Mouse (Mus musculus) heart, postnatal 0 days (tissue): ENCODE results near the gene Cetn3. TPM values are rescaled to one million over a fixed set of nuclear protein-coding genes. Genes with fewer than 3 reads are reported as not detected.

Experiments
- ATAC-seq: fragments of 200-750 bp; cut with Nextera tagmentation; 2 replicates; pipeline ENCODE4 v1.8.0; 2017; ENCODE audit warnings: low read depth, moderate number of reproducible peaks, moderate library complexity; ENCODE audit not compliant: insufficient read depth
- DNase-seq: peaks from one replicate; pipeline ENCODE4 v3.0.0-alpha.2; 2016; ENCODE audit warnings: low spot score
- H3K27ac ChIP-seq: fragments of 300-500 bp; sonication (generic); 2 replicates; pipeline ENCODE4 v1.5.1; 2014; ENCODE audit warnings: low read depth, mild to moderate bottlenecking
- H3K27me3 ChIP-seq: fragments of 300-500 bp; sonication (generic); 2 replicates; pipeline ENCODE4 v1.6.1; 2014; ENCODE audit warnings: low read length, mixed read lengths; ENCODE audit not compliant: control insufficient read depth, insufficient read depth
- H3K36me3 ChIP-seq: fragments of 300-500 bp; sonication (generic); replicated peaks from 2 replicates; pipeline ENCODE4 v1.6.1; 2014; ENCODE audit warnings: low read length, mixed read lengths; ENCODE audit not compliant: control insufficient read depth, insufficient read depth
- H3K4me1 ChIP-seq: fragments of 300-500 bp; sonication (generic); 2 replicates; pipeline ENCODE4 v1.6.1; 2014; ENCODE audit warnings: antibody characterized with exemption; ENCODE audit not compliant: control insufficient read depth, insufficient read depth
- H3K4me2 ChIP-seq: fragments of 300-500 bp; sonication (generic); 2 replicates; pipeline ENCODE4 v1.6.1; 2014; ENCODE audit warnings: low read depth, mild to moderate bottlenecking, low read length, moderate library complexity
- H3K4me3 ChIP-seq: fragments of 300-500 bp; sonication (generic); 2 replicates; pipeline ENCODE4 v1.5.1; 2014; ENCODE audit warnings: low read depth, low read length
- H3K9ac ChIP-seq: fragments of 300-500 bp; sonication (generic); replicated peaks from 2 replicates; pipeline ENCODE4 v1.6.1; 2014; ENCODE audit warnings: low read depth, low read length, mixed read lengths
- H3K9me3 ChIP-seq: fragments of 300-500 bp; sonication (generic); replicated peaks from 2 replicates; pipeline ENCODE4 v1.6.1; 2016; ENCODE audit warnings: low read length; ENCODE audit not compliant: control insufficient read depth
- CTCF ChIP-seq: IDR thresholded peaks from 2 replicates; pipeline ENCODE4 v1.5.1; 2016; ENCODE audit warnings: antibody characterized with exemption, control low read depth, low read depth
- EP300 ChIP-seq: IDR thresholded peaks from 2 replicates; pipeline ENCODE4 v1.6.1; 2016; ENCODE audit warnings: antibody characterized with exemption, low read depth
- WGBS: fragments of 180-500 bp; shearing (Covaris S2); extraction: QIAGEN DNeasy Blood & Tissue Kit; methylation state at CpG from one replicate; pipeline ENCODE4 v1.1.7; 2014; 5-methylcytosine and 5-hydroxymethylcytosine counted together
- polyA plus RNA-seq: library from polyadenylated mRNA; unstranded; fragments of >200 nt; fragmentation: Nextera tagmentation; extraction: Ambion mirVana; gene quantifications from 2 replicates; pipeline ENCODE4 v1.2.1, GENCODE M21; 2015
- total RNA-seq: library from RNA; depleted of rRNA; stranded (reverse); fragments of >200 nt; gene quantifications from 2 replicates; pipeline ENCODE4 v1.2.3, GENCODE M21; 2014; ENCODE audit warnings: low replicate concordance; rRNA removed

Cetn3 gene
- total and polyA plus RNA-seq, 2 experiments from 2014 or later: 99.7 to 197 TPM

DNA sequence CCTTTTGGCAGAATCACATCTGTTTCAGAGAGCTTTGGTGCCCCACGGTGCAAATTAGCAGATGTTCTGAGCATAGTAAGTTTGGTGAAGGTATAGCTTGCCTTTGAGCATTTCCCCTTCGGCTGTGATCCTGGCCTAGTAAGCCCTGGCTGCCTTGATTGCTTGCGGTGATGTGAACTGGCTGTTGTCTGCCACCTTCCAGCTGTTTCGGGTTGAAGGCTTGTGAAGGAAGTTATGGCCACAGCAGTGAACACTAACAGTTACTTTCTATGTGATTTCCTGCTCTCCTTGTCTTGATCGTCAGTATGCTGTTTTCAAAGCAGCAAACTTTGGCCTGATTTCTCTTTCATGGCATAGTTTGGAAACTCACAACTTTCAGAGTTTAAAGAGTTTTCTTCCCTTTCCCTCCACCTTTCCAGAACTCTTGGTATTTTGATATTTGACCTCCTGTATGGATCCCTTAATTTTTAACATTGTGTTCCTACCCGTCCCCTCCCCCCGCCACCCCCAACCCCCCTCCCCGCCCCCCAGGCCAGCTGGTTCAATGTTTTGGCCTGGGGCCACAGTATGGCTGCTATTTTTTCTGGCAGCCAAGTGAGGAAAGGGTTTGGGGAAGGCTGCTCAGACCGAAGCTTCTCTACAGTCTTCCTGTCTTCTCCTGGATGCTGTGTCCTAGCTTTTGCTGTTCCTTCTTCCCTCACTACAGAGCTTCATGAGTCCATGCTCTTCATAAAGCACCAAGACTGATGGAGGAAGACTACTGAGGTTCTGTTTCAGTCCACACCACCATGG lies 53.7 kb downstream of the Cetn3 start:
- Histone ChIP-seq H3K27me3 (no peaks in the 10 kb centered on the region), H3K36me3 (no peaks in the 10 kb centered on the region), H3K9ac (no peak overlapping the region), H3K9me3 (no peaks in the 10 kb centered on the region), H3K4me1 (no peaks in the 10 kb centered on the region), H3K4me2 (no peak overlapping the region), H3K4me3 (no peak overlapping the region), H3K27ac (no peak overlapping the region)
- no peak for ATAC-seq
- no peak for DNase-seq
- TF ChIP-seq CTCF: no peak
- TF ChIP-seq EP300: no peak
- WGBS: 69% methylated on average over 9 of the region's 9 CpGs

DNA sequence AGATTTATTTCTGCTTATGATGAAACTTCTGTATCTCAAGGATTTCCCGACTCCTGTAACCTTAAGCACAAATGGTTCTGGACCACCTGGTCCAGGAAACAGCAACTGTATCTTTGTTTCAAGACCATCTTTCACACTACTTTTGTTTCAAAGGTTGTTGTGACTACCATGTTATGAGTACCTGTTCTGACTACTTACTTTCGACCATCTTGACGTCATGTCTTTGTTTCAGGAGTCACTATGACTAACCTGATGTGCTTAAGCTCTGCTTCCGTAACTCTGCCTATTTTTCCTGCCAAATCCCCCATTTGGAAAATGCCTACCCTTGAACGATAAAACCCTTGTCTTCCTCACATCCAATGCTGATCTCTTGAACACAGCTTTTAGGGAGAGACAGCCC lies 55.1 kb downstream of the Cetn3 start:
- Histone ChIP-seq H3K4me3 (no peak overlapping the region), H3K4me1 (no peaks in the 10 kb centered on the region), H3K4me2 (no peak overlapping the region), H3K9ac (no peak overlapping the region), H3K9me3 (no peaks in the 10 kb centered on the region), H3K36me3 (no peaks in the 10 kb centered on the region), H3K27me3 (no peaks in the 10 kb centered on the region), H3K27ac (no peak overlapping the region)
- DNase-seq (no peak), ATAC-seq (no peak)
- WGBS: 90% methylated on average over 5 of the region's 5 CpGs
- no peak for TF ChIP-seq CTCF
- no peak for TF ChIP-seq EP300

DNA sequence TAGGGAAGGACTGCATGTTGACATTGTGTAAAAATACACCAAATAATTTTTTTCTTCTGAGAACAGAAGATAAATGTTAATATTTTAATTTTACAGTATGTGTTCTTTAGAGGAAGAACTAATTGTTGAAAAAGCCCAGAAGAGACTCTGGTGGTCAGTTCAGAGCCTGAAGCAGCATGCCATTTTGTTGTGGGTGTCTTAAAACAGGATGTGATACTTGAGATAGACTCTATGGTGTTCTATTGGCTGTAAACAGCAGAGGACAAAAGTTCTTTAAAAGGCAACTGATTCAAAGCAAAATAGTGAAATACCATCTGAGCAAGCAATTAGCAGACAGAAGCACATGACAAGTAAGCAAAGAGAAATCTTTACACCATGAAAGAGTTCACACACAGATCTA lies 56.1 kb downstream of the Cetn3 start:
- DNase-seq (no peak), ATAC-seq (no peak)
- Histone ChIP-seq H3K4me2 (no peak overlapping the region), H3K27ac (no peak overlapping the region), H3K4me3 (no peak overlapping the region), H3K9ac (no peak overlapping the region), H3K4me1 (no peaks in the 10 kb centered on the region), H3K36me3 (no peaks in the 10 kb centered on the region), H3K9me3 (no peaks in the 10 kb centered on the region), H3K27me3 (no peaks in the 10 kb centered on the region)
- TF ChIP-seq CTCF (no peak), EP300 (no peak)

DNA sequence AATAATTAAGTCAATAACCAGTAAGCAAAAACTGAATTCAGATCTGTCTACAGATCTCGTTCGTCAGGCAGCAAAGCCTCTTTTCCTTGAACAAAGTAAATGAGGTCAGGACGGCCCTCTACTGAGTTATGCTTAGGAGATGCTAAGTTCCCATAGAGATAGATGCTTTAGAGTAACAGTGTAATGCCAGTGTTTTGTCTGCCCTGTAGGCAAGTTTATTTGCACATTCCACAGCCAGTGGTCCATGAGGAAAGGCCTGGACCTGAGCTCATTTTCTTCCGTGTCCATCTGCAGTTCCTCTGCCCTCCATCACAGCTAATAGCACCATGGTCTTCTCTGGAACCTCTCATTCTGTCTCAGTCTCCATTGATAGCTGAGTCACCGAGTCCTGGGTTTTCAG lies 57.4 kb downstream of the Cetn3 start:
- 84% methylated on average over 5 of the region's 5 CpGs for WGBS
- no peak for DNase-seq
- no peak for ATAC-seq

DNA sequence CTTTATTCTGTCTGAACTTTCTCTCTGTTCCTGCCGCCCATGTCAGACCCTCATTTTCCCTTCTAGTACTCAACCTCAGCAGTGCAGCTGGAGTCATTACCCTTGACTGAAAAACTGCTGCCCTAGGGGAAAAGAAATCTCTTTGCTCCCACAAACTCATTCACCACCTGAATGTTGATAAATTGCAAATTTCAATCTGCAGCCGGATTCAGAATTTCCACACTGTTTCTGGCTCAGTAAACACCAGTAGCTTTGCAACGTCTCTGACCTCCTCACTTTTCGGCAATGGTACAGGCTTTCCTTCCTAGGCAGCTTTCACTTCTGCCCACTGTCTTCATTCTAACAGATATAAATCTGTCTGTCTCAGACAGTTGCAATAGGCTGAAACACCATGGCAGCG lies 57.8 kb downstream of the Cetn3 start:
- no peak overlapping the region for H3K4me2 ChIP-seq
- ATAC-seq: no peak
- H3K9me3 ChIP-seq: no peaks in the 10 kb centered on the region
- no peak for TF ChIP-seq CTCF
- no peak for DNase-seq
- H3K27me3 ChIP-seq: no peaks in the 10 kb centered on the region
- no peaks in the 10 kb centered on the region for H3K36me3 ChIP-seq
- 86% methylated on average over 5 of the region's 5 CpGs for WGBS
- no peak overlapping the region for H3K27ac ChIP-seq
- no peak overlapping the region for H3K4me3 ChIP-seq
- no peaks in the 10 kb centered on the region for H3K4me1 ChIP-seq
- no peak overlapping the region for H3K9ac ChIP-seq

More for the DNA sequence above, 57.4 kb downstream of the Cetn3 start:
- Histone ChIP-seq H3K9ac (no peak overlapping the region), H3K4me3 (no peak overlapping the region), H3K9me3 (no peaks in the 10 kb centered on the region), H3K4me1 (no peaks in the 10 kb centered on the region), H3K27ac (no peak overlapping the region), H3K36me3 (no peaks in the 10 kb centered on the region), H3K4me2 (no peak overlapping the region), H3K27me3 (no peaks in the 10 kb centered on the region)
- no peak for TF ChIP-seq EP300
- no peak for TF ChIP-seq CTCF

DNA sequence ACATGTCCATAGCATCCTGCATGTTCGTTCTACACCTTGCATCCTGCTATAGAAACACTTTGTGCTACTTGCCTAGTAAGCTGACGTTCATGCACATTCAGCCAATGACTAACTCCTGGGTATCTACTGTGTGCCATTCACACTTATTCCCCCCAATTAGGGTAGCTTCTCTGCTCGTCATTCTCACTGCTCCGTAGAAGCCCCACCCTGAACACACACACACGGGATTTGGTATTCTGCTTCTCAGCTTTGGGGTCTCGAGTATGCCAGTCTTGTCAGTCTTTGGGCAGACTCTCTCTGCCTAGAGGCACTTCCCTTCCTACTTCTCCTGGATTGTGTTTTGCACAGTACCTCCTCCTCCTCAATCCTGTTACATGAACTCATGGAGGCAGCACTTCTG lies 59.4 kb downstream of the Cetn3 start:
- DNase-seq (no peak), ATAC-seq (no peak)
- Histone ChIP-seq H3K4me1 (no peaks in the 10 kb centered on the region), H3K27me3 (no peaks in the 10 kb centered on the region), H3K9ac (no peak overlapping the region), H3K9me3 (no peaks in the 10 kb centered on the region), H3K36me3 (no peaks in the 10 kb centered on the region), H3K4me2 (no peak overlapping the region), H3K27ac (no peak overlapping the region), H3K4me3 (no peak overlapping the region)
- no peak for TF ChIP-seq CTCF
- no peak for TF ChIP-seq EP300
- 72% methylated on average over 6 of the region's 6 CpGs for WGBS

Other genes with a start within 250 kb of the Cetn3 start
- gene Adgrv1, start 149.9 kb upstream of the Cetn3 start, total RNA-seq: 0.54 and 10.5 TPM in 2 replicates
- gene Adgrv1, start 149.9 kb upstream of the Cetn3 start, polyA plus RNA-seq: 0.65 and 0.68 TPM in 2 replicates
- 23.8 and 62.8 TPM in 2 replicates for gene Lysmd3, start 125.4 kb upstream of the Cetn3 start, total RNA-seq
- 14.9 and 16.3 TPM in 2 replicates for gene Lysmd3, start 125.4 kb upstream of the Cetn3 start, polyA plus RNA-seq
- 2.6 and 3.7 TPM in 2 replicates for gene Polr3g, start 72.1 kb upstream of the Cetn3 start, total RNA-seq
- 4.2 and 5.5 TPM in 2 replicates for gene Polr3g, start 72.1 kb upstream of the Cetn3 start, polyA plus RNA-seq
- gene Mblac2, start 71.7 kb upstream of the Cetn3 start, total RNA-seq: 1.8 and 4.2 TPM in 2 replicates
- 5.9 and 7.0 TPM in 2 replicates for gene Mblac2, start 71.7 kb upstream of the Cetn3 start, polyA plus RNA-seq